17 mouse cellular contexts compared by ENCODE assay signal in genomic region chr5:137070881-137071605, GRCm38 (mm10). TPM values are rescaled to one million over a fixed set of nuclear protein-coding genes. Genes with fewer than 3 reads are reported as not detected.
DNase-seq lines count a peak whose midpoint lies in the region; ATAC-seq and TF ChIP-seq lines count a peak whose summit lies in the region.
"Had no signal": no experiment of that assay in that cellular context is flagged by ENCODE, and none has a peak within 500 bp of the region (broad histone marks: within the 10 kb centered on the region; RNA-seq: fewer than 3 reads in every experiment).

No protein-coding gene starts in this region.

- H3K27me3 ChIP-seq in heart, embryonic 13.5 days (replicated peaks): no peaks in the 10 kb centered on the region; the same call in 1 of the 2 replicates
- H3K27me3 ChIP-seq in heart, adult 2 months (ENCODE audit: control insufficient read depth, insufficient read depth, low read length): no peaks in the 10 kb centered on the region
- no peaks in the 10 kb centered on the region for H3K27me3 ChIP-seq in E14TG2a.4 (ENCODE audit: insufficient read depth, low read length)

- WGBS in heart, embryonic 13.5 days: 78% methylated on average over 19 of the region's 19 CpGs
- WGBS in heart, adult 2 months: 83% methylated on average over 19 of the region's 19 CpGs
- 83% methylated on average over 19 of the region's 19 CpGs for WGBS in lung, adult 2 months

- TF ChIP-seq POLR2A in heart, adult 2 months (IDR thresholded peaks at IDR 0.05; ENCODE audit: insufficient read depth, low read depth, low read length): no peak
- TF ChIP-seq POLR2A in lung, adult 2 months (IDR thresholded peaks at IDR 0.05; ENCODE audit: borderline replicate concordance, extremely low read depth, low read depth, low read length): no peak
- peak; percentile 69 for TF ChIP-seq POLR2A in embryonic fibroblast, embryonic 13.5 days (IDR thresholded peaks at IDR 0.05; ENCODE audit: low read depth, low read length)

- no peak for DNase-seq in heart, adult 2 months
- DNase-seq in lung, adult 2 months: no peak
- no peak for DNase-seq in lung, postnatal 14 days
- DNase-seq in left cerebral cortex, adult 18-20 months (ENCODE audit: low spot score in 2 of 2): no peak
- DNase-seq: adrenal gland, postnatal 14 days; cerebellum, adult 9-10 months; embryo, embryonic 11 days; gastrocnemius, postnatal 10 days; heart, postnatal 14 days; kidney, adult 8-10 months; thymus, postnatal 25 days had no signal

- no peaks in the 10 kb centered on the region for H3K9me3 ChIP-seq in heart, embryonic 13.5 days
- no peaks in the 10 kb centered on the region for H3K9me3 ChIP-seq in E14TG2a.4 (ENCODE audit: low read length)
- H3K9me3 ChIP-seq: midbrain, embryonic 10.5 days had no signal

- H3K79me2 ChIP-seq in heart, adult 2 months (replicated peaks; ENCODE audit: control insufficient read depth, insufficient read depth, low read length): no peaks in the 10 kb centered on the region

- no peak for TF ChIP-seq EP300 in heart, adult 2 months (IDR thresholded peaks at IDR 0.05; ENCODE audit: insufficient read depth, low read depth, low read length)

- no peak for TF ChIP-seq CTCF in heart, adult 2 months (IDR thresholded peaks at IDR 0.05)
- TF ChIP-seq CTCF in lung, adult 2 months (IDR thresholded peaks at IDR 0.05; ENCODE audit: insufficient read depth, low read length): no peak
- TF ChIP-seq CTCF in E14TG2a.4 (conservative IDR thresholded peaks at IDR 0.05; ENCODE audit: low read length): no peak
- no peak for TF ChIP-seq CTCF in embryonic fibroblast, embryonic 13.5 days (IDR thresholded peaks at IDR 0.05; ENCODE audit: borderline replicate concordance, insufficient read depth, low read length)

- H3K4me1 ChIP-seq in heart, embryonic 13.5 days: peaks cover 28% of the 10 kb centered on the region
- peaks cover 18% of the 10 kb centered on the region for H3K4me1 ChIP-seq in heart, adult 2 months (ENCODE audit: control insufficient read depth, insufficient read depth, low read length)
- H3K4me1 ChIP-seq in lung, adult 2 months (ENCODE audit: control insufficient read depth, insufficient read depth, low read length): peaks cover 23% of the 10 kb centered on the region
- H3K4me1 ChIP-seq in E14TG2a.4 (replicated peaks; ENCODE audit: low read depth, low read length): peaks cover 79% of the 10 kb centered on the region
- H3K4me1 ChIP-seq in embryonic fibroblast, embryonic 13.5 days (ENCODE audit: control insufficient read depth, insufficient read depth, low read length): peaks cover 7% of the 10 kb centered on the region

- H3K4me3 ChIP-seq in heart, embryonic 13.5 days: peak overlapping the region; percentile 45; the same call in 1 of the 2 replicates
- no peak overlapping the region for H3K4me3 ChIP-seq in heart, adult 2 months
- peak overlapping the region; percentile 2 for H3K4me3 ChIP-seq in lung, adult 2 months (replicated peaks; ENCODE audit: extremely low read depth, low read depth, low read length)
- H3K4me3 ChIP-seq in E14TG2a.4 (replicated peaks; ENCODE audit: low read length): peak overlapping the region; percentile 64
- peak overlapping the region; percentile 73 for H3K4me3 ChIP-seq in embryonic fibroblast, embryonic 13.5 days (ENCODE audit: insufficient read depth, low read length)

- intact Hi-C loops in heart, adult 2 months (cut with DNase I): loop anchor here (1.0 kb wide), 1 partner anchor 25 kb away; the partner anchor contains the start of gene Ap1s1

- ATAC-seq in heart, embryonic 13.5 days (ENCODE audit: extremely low read depth, insufficient number of reproducible peaks, low FRiP score, low TSS enrichment): no peak

- H3K4me2 ChIP-seq in heart, embryonic 13.5 days: peak overlapping the region; percentile 71

- 0 out of 2 replicates have a peak, but pooled peaks cover 12% of the 10 kb centered on the region for H3K36me3 ChIP-seq in heart, embryonic 13.5 days
- H3K36me3 ChIP-seq in heart, adult 2 months (ENCODE audit: control insufficient read depth, insufficient read depth, low read length): no peaks in the 10 kb centered on the region
- H3K36me3 ChIP-seq in E14TG2a.4 (ENCODE audit: insufficient read depth, low read length): peaks cover 29% of the 10 kb centered on the region
- H3K36me3 ChIP-seq: midbrain, embryonic 10.5 days had no signal

- 0 out of 2 replicates have a peak overlapping the region, but pooled peaks have one; percentile 72 for H3K9ac ChIP-seq in heart, embryonic 13.5 days
- H3K9ac ChIP-seq in heart, adult 2 months (ENCODE audit: low read depth, low read length): no peak overlapping the region

- no peak overlapping the region for H3K27ac ChIP-seq in heart, embryonic 13.5 days (replicated peaks)
- no peak overlapping the region; the same call in 1 of the 2 replicates for H3K27ac ChIP-seq in heart, adult 2 months
- peak overlapping the region; percentile 74 for H3K27ac ChIP-seq in embryonic fibroblast, embryonic 13.5 days (ENCODE audit: insufficient read depth, low read length)
- H3K27ac ChIP-seq: midbrain, embryonic 10.5 days had no signal

RNA-seq across cellular contexts. Expression of gene Serpine1, which starts 1.0 kb away (rescaled TPM):
- polyA plus RNA-seq in heart, embryonic 13.5 days (2015; fragmentation: Nextera tagmentation; extraction: Ambion mirVana): 0.74 and 0.92 TPM in 2 replicates
- total RNA-seq in heart, adult 2 months (2021): 10 to 100 TPM; 24.0 to 29.6 TPM
- polyA plus RNA-seq in heart, adult 2 months (2012; rRNA removed): 21.9 and 41.8 TPM in 2 replicates
- 19.8 and 22.0 TPM in 2 replicates for polyA plus RNA-seq in lung, adult 2 months (2012; rRNA removed)
- polyA plus RNA-seq in embryonic fibroblast, embryonic 13.5 days (2011; ENCODE audit: insufficient read length, low read depth, missing spikeins): 646 and 1,921 TPM in 2 replicates
- total RNA-seq in left cerebral cortex, adult 18-20 months (2021): under 1 TPM; 0.70 to 0.89 TPM

RNA-seq across cellular contexts. Expression of gene Ap1s1, which starts 25.1 kb away (rescaled TPM):
- 140 and 147 TPM in 2 replicates for polyA plus RNA-seq in heart, embryonic 13.5 days (2015; fragmentation: Nextera tagmentation; extraction: Ambion mirVana)
- total RNA-seq in heart, adult 2 months (2021): 10 to 100 TPM; 33.9 to 36.8 TPM
- 23.4 and 38.6 TPM in 2 replicates for polyA plus RNA-seq in heart, adult 2 months (2012; rRNA removed)
- polyA plus RNA-seq in lung, adult 2 months (2012; rRNA removed): 29.0 and 32.0 TPM in 2 replicates
- 149 and 166 TPM in 2 replicates for polyA plus RNA-seq in embryonic fibroblast, embryonic 13.5 days (2011; ENCODE audit: insufficient read length, low read depth, missing spikeins)
- 100 to 1,000 TPM; 391 to 401 TPM for total RNA-seq in left cerebral cortex, adult 18-20 months (2021)

RNA-seq across cellular contexts. Expression of gene Vgf, which starts 44.9 kb away (rescaled TPM):
- polyA plus RNA-seq in heart, embryonic 13.5 days (2015; fragmentation: Nextera tagmentation; extraction: Ambion mirVana): 0.11 and 0.16 TPM in 2 replicates
- total RNA-seq in heart, adult 2 months (2021): not detected
- 0.06 TPM in 2 replicates for polyA plus RNA-seq in heart, adult 2 months (2012; rRNA removed)
- polyA plus RNA-seq in lung, adult 2 months (2012; rRNA removed): 0.03 TPM in 1 of 2 replicates, not detected in the other
- 2.1 and 3.8 TPM in 2 replicates for polyA plus RNA-seq in embryonic fibroblast, embryonic 13.5 days (2011; ENCODE audit: insufficient read length, low read depth, missing spikeins)
- total RNA-seq in left cerebral cortex, adult 18-20 months (2021): 100 to 1,000 TPM; 390 to 400 TPM
- total RNA-seq: heart, postnatal 14 days had no signal
- polyA plus RNA-seq: limb, embryonic 11.5 days; spleen, adult 2 months had no signal

RNA-seq across cellular contexts. Expression of gene Trim56, which starts 45.0 kb away (rescaled TPM):
- polyA plus RNA-seq in heart, embryonic 13.5 days (2015; fragmentation: Nextera tagmentation; extraction: Ambion mirVana): 4.9 and 6.9 TPM in 2 replicates
- total RNA-seq in heart, adult 2 months (2021): 10 to 100 TPM; 19.0 to 22.2 TPM
- polyA plus RNA-seq in heart, adult 2 months (2012; rRNA removed): 6.9 and 7.5 TPM in 2 replicates
- 24.4 and 26.8 TPM in 2 replicates for polyA plus RNA-seq in lung, adult 2 months (2012; rRNA removed)
- polyA plus RNA-seq in embryonic fibroblast, embryonic 13.5 days (2011; ENCODE audit: insufficient read length, low read depth, missing spikeins): 20.2 and 23.4 TPM in 2 replicates
- total RNA-seq in left cerebral cortex, adult 18-20 months (2021): 1 to 10 TPM; 4.2 to 4.7 TPM

Comparison
In these comparisons a context has a peak if more than half of its experiments do, and no peak if none do; other contexts are left out.
1. RNA of gene Serpine1, which starts 1.0 kb away (polyA plus RNA-seq): 646 to 1,921 TPM in embryonic fibroblast, embryonic 13.5 days; 21.9 to 41.8 TPM in heart, adult 2 months, 19.8 to 22.0 TPM in lung, adult 2 months and 0.74 to 0.92 TPM in heart, embryonic 13.5 days; every median in the first group is over 10 times any median in the second.